ENCODE assay signal across 24 mouse cellular contexts in the genomic region with DNA sequence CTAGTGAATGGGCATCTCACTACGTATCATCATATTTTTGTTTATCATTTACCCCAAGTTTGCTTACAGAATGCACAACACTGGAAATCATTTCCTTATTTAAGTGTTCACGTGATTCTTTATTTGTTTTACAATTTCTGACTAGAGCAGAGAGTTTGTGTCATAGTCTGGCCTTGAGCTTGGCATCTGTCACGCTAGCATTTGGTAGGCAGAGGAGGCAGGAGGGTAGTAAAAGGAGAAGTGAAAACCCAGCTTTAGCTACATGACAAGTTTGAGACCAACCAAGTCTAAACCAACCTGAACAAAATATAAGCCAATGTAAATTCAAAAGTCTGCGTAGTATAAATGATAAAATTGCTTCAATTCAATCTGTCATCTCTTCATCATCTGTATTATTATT. TPM values are rescaled to one million over a fixed set of nuclear protein-coding genes. Genes with fewer than 3 reads are reported as not detected.
DNase-seq lines count a peak whose midpoint lies in the region; ATAC-seq lines count a peak whose summit lies in the region.
"Had no signal": no experiment of that assay in that cellular context is flagged by ENCODE, and none has a peak within 500 bp of the region (broad histone marks: within the 10 kb centered on the region; RNA-seq: fewer than 3 reads in every experiment).

No protein-coding gene starts in this region.

- WGBS in heart, embryonic 13.5 days: 67% methylated on average over 4 of the region's 4 CpGs

- peaks cover 53% of the 10 kb centered on the region for H3K4me1 ChIP-seq in heart, embryonic 13.5 days
- H3K4me1 ChIP-seq: forebrain, embryonic 10.5 days; forebrain, embryonic 13.5 days; hindbrain, embryonic 10.5 days; hindbrain, embryonic 13.5 days; intestine, embryonic 15.5 days had no signal

- H3K4me3 ChIP-seq in heart, embryonic 13.5 days: no peak overlapping the region
- H3K4me3 ChIP-seq: forebrain, embryonic 10.5 days; forebrain, embryonic 13.5 days; hindbrain, embryonic 10.5 days; hindbrain, embryonic 13.5 days; intestine, embryonic 15.5 days had no signal

- no peaks in the 10 kb centered on the region for H3K27me3 ChIP-seq in heart, embryonic 13.5 days (replicated peaks)
- no peaks in the 10 kb centered on the region for H3K27me3 ChIP-seq in splenic B cell, adult 2 months (ENCODE audit: control insufficient read depth, insufficient read depth, low read length, poor library complexity, severe bottlenecking)
- H3K27me3 ChIP-seq: forebrain, embryonic 13.5 days; hindbrain, embryonic 13.5 days; intestine, embryonic 15.5 days had no signal

- intact Hi-C loops in heart, postnatal 25 days (cut with DNase I): loop anchor here (5.0 to 10.0 kb wide), 2 partner anchors 38 to 115 kb away; no protein-coding TSS in a partner anchor

- ATAC-seq in heart, embryonic 13.5 days (ENCODE audit: extremely low read depth, insufficient number of reproducible peaks, low FRiP score, low TSS enrichment): no peak
- peak; percentile 60 for ATAC-seq in granulocyte monocyte progenitor cell, adult 5-6 weeks (replicated peaks; ENCODE audit: poor library complexity, severe bottlenecking)
- ATAC-seq: activated CD4-positive, CD25-positive, alpha-beta regulatory T cell, adult 4 months; forebrain, embryonic 13.5 days; forebrain, embryonic 16.5 days; hindbrain, embryonic 16.5 days; intestine, embryonic 15.5 days had no signal

- no peaks in the 10 kb centered on the region for H3K36me3 ChIP-seq in heart, embryonic 13.5 days
- no peaks in the 10 kb centered on the region for H3K36me3 ChIP-seq in splenic B cell, adult 2 months (ENCODE audit: control insufficient read depth, insufficient read depth, low read length, poor library complexity, severe bottlenecking)
- H3K36me3 ChIP-seq: forebrain, embryonic 10.5 days; hindbrain, embryonic 10.5 days; hindbrain, embryonic 13.5 days; intestine, embryonic 15.5 days had no signal

- H3K9me3 ChIP-seq in heart, embryonic 13.5 days: no peaks in the 10 kb centered on the region
- H3K9me3 ChIP-seq: forebrain, embryonic 10.5 days; forebrain, embryonic 13.5 days; hindbrain, embryonic 10.5 days; hindbrain, embryonic 13.5 days; intestine, embryonic 15.5 days had no signal

- H3K27ac ChIP-seq in heart, embryonic 13.5 days (replicated peaks): peak overlapping the region; percentile 93; the same call in 1 of the 2 replicates
- H3K27ac ChIP-seq: forebrain, embryonic 10.5 days; forebrain, embryonic 13.5 days; hindbrain, embryonic 10.5 days; hindbrain, embryonic 13.5 days; intestine, embryonic 15.5 days had no signal

- H3K9ac ChIP-seq in heart, embryonic 13.5 days: no peak overlapping the region
- H3K9ac ChIP-seq: forebrain, embryonic 13.5 days; hindbrain, embryonic 13.5 days; intestine, embryonic 15.5 days had no signal

- no peak for DNase-seq in heart, postnatal 25 days (ENCODE audit: low spot score)
- peak; percentile 6 to 8 for DNase-seq in spleen, postnatal 36 days (ENCODE audit: low spot score in 2 of 2)
- DNase-seq in spleen, postnatal 4 days (ENCODE audit: low spot score in 2 of 2): no peak
- peak; percentile 49 for DNase-seq in splenic B cell, adult 2 months (ENCODE audit: low read depth, low spot score)
- DNase-seq in cerebellum, adult 11 months: no peak
- DNase-seq in lung, postnatal 25 days (ENCODE audit: low spot score): no peak
- DNase-seq: adrenal gland, adult 8-10 months; adrenal gland, postnatal 25 days; cerebellum, adult 18-20 months; cerebellum, adult 9-11 months; cerebellum, postnatal 25 days; gastrocnemius, postnatal 10 days; gastrocnemius, postnatal 36 days; kidney, adult 11 months had no signal

- H3K4me2 ChIP-seq in heart, embryonic 13.5 days: no peak overlapping the region
- H3K4me2 ChIP-seq: forebrain, embryonic 13.5 days; hindbrain, embryonic 13.5 days; intestine, embryonic 15.5 days had no signal

RNA-seq across cellular contexts. Expression of a gene that starts 41.7 kb away (rescaled TPM):
- polyA plus RNA-seq in heart, embryonic 13.5 days (2015; fragmentation: Nextera tagmentation; extraction: Ambion mirVana): 67.6 and 73.3 TPM in 2 replicates
- 100 to 1,000 TPM; 449 to 453 TPM for total RNA-seq in heart, postnatal 25 days (2021)
- total RNA-seq in granulocyte monocyte progenitor cell, adult 5-6 weeks (2014; fragmentation: Nextera tagmentation): 6.3 and 9.7 TPM in 2 replicates
- 6.2 and 8.4 TPM in 2 replicates for total RNA-seq in granulocyte monocyte progenitor cell, adult 5-6 weeks (2017)

Comparison
In these comparisons a context has a peak if more than half of its experiments do, and no peak if none do; other contexts are left out.
1. DNase-seq: peak in spleen, postnatal 36 days (2 of 2) and splenic B cell, adult 2 months (single experiment); none in heart, postnatal 25 days (single experiment), spleen, postnatal 4 days (0 of 2), cerebellum, adult 11 months (single experiment) and lung, postnatal 25 days (single experiment).
2. RNA of a gene that starts 41.7 kb away (total RNA-seq): 449 to 453 TPM in heart, postnatal 25 days; 6.2 to 9.7 TPM in granulocyte monocyte progenitor cell, adult 5-6 weeks; every median in the first group is over 10 times any median in the second.